Mouse (Mus musculus) limb, embryonic 11.5 days (tissue): ENCODE data around the gene Sulf2. TPM values are rescaled to one million over a fixed set of nuclear protein-coding genes. Genes with fewer than 3 reads are reported as not detected.

Experiments
- ATAC-seq: fragments of 200-750 bp; cut with Nextera tagmentation; 2 replicates; pipeline ENCODE4 v1.8.0; 2017; ENCODE audit warnings: low read depth; ENCODE audit not compliant: insufficient number of reproducible peaks, low FRiP score, low TSS enrichment
- DNase-seq: peaks from one replicate; pipeline ENCODE4 v3.0.0-alpha.2; 2015; ENCODE audit warnings: low spot score
- H3K27ac ChIP-seq: fragments of 300-500 bp; sonication (generic); replicated peaks from 2 replicates; pipeline ENCODE4 v1.5.1; 2014; ENCODE audit warnings: low read depth, mild to moderate bottlenecking, low read length
- H3K27me3 ChIP-seq: fragments of 300-500 bp; sonication (generic); 2 replicates; pipeline ENCODE4 v1.6.1; 2014; ENCODE audit warnings: mild to moderate bottlenecking, low read length, mixed read lengths; ENCODE audit not compliant: control insufficient read depth, insufficient read depth
- H3K36me3 ChIP-seq: fragments of 300-500 bp; sonication (generic); 2 replicates; pipeline ENCODE4 v1.6.1; 2014; ENCODE audit warnings: mild to moderate bottlenecking, low read length, moderate library complexity, mixed read lengths; ENCODE audit not compliant: control insufficient read depth, insufficient read depth
- H3K4me1 ChIP-seq: fragments of 300-500 bp; sonication (generic); 2 replicates; pipeline ENCODE4 v1.6.1; 2014; ENCODE audit warnings: low read length, mixed read lengths; ENCODE audit not compliant: control insufficient read depth, insufficient read depth
- H3K4me2 ChIP-seq: fragments of 300-500 bp; sonication (generic); 2 replicates; pipeline ENCODE4 v1.6.1; 2014; ENCODE audit warnings: low read depth, mild to moderate bottlenecking, moderate library complexity; ENCODE audit not compliant: severe bottlenecking
- H3K4me3 ChIP-seq: fragments of 300-500 bp; sonication (generic); 2 replicates; pipeline ENCODE4 v1.5.1; 2014; ENCODE audit warnings: low read depth, low read length
- H3K9ac ChIP-seq: fragments of 300-500 bp; sonication (generic); 2 replicates; pipeline ENCODE4 v1.6.1; 2014; ENCODE audit warnings: mild to moderate bottlenecking, low read length
- H3K9me3 ChIP-seq: fragments of 300-500 bp; sonication (generic); 2 replicates; pipeline ENCODE4 v1.6.1; 2016; ENCODE audit warnings: low read length; ENCODE audit not compliant: control insufficient read depth
- WGBS: fragments of 180-500 bp; shearing (Covaris S2); extraction: QIAGEN DNeasy Blood & Tissue Kit; methylation state at CpG from one replicate; pipeline ENCODE4 v1.1.7; 2014; 5-methylcytosine and 5-hydroxymethylcytosine counted together
- polyA plus RNA-seq: library from polyadenylated mRNA; unstranded; fragments of >200 nt; fragmentation: Nextera tagmentation; extraction: Ambion mirVana; gene quantifications from 2 replicates; pipeline ENCODE4 v1.2.1, GENCODE M21; 2014

Sulf2 gene
- polyA plus RNA-seq, 1 experiment from 2014 or later = 193 TPM

DNA sequence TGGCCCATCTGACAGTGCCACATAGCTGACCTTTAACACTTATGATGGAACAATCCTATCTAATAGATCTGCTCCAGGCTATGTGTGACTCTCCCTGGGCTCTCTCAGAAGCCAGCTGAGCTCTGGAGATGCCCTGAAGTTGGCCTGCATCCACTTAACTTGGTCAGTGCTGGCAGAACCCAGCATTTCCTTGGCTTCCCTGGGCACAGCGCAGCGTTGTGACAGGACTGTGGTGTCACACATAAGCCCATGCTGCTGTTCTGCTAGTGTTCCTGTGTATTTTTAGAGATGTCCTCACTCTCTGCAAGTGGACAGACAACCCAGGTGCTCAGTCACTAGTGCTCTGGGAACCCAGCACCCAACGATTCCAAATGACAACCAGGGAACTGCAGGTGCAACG lies 26.7 kb downstream of the Sulf2 start:
- ATAC-seq (no peak), DNase-seq (no peak)
- Histone ChIP-seq H3K9ac (no peak overlapping the region), H3K9me3 (no peaks in the 10 kb centered on the region), H3K4me2 (no peak overlapping the region), H3K27me3 (no peaks in the 10 kb centered on the region), H3K36me3 (peaks cover 30% of the 10 kb centered on the region), H3K4me1 (peaks cover 3% of the 10 kb centered on the region; the same call in 1 of the 2 replicates), H3K4me3 (no peak overlapping the region), H3K27ac (no peak overlapping the region)
- 97% methylated on average over 4 of the region's 4 CpGs for WGBS

DNA sequence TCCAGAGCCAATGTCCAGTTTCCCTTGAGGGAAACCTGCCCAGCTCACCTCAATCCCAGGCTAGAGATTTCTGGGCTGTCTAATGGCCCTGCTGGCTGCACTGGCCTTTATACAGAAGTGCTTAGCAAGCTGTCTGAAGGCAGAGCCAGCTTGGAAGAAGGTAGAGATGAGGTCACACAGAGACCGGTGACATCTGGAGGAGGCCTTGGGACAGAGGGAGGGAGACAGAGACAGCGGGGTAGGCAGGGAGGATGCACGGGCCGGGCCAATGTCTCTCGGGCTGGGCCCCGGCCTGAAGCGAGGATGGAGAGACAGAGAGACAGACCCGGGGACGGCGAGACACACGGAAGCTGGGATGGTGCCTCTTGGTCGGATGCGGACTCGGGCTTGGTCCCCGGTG lies 27.4 kb downstream of the Sulf2 start:
- Histone ChIP-seq H3K27ac (no peak overlapping the region), H3K4me2 (no peak overlapping the region), H3K36me3 (peaks cover 31% of the 10 kb centered on the region), H3K4me3 (no peak overlapping the region), H3K9ac (no peak overlapping the region), H3K4me1 (peaks cover 3% of the 10 kb centered on the region; the same call in 1 of the 2 replicates), H3K9me3 (no peaks in the 10 kb centered on the region), H3K27me3 (no peaks in the 10 kb centered on the region)
- DNase-seq = no peak
- no peak for ATAC-seq
- 93% methylated on average over 15 of the region's 15 CpGs for WGBS

DNA sequence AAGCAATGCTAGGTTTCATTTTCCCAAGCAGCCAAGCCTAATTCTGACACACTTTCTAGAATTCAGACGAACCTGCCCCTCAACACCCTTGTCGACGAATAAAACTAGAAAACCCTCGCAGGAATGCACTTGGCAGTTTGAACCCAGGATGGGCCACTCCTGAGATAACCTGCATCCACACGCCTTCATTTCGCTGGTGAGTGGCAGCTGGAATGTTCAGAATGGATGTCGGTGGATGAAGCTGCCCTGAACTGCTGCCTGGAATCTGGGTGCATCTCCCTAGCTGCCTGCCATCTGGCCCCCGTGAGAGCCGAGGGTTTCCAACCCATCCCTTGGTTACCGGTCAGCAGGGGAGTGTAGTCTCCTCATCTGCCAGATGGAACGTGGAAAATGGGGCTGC lies 29.1 kb downstream of the Sulf2 start:
- peaks cover 3% of the 10 kb centered on the region; the same call in 1 of the 2 replicates for H3K4me1 ChIP-seq
- peaks cover 23% of the 10 kb centered on the region for H3K36me3 ChIP-seq
- no peaks in the 10 kb centered on the region for H3K9me3 ChIP-seq
- H3K9ac ChIP-seq = no peak overlapping the region
- no peak for DNase-seq
- H3K27me3 ChIP-seq = no peaks in the 10 kb centered on the region
- no peak overlapping the region for H3K4me2 ChIP-seq
- WGBS = 80% methylated on average over 11 of the region's 11 CpGs
- H3K27ac ChIP-seq = no peak overlapping the region
- ATAC-seq = no peak
- H3K4me3 ChIP-seq = no peak overlapping the region

DNA sequence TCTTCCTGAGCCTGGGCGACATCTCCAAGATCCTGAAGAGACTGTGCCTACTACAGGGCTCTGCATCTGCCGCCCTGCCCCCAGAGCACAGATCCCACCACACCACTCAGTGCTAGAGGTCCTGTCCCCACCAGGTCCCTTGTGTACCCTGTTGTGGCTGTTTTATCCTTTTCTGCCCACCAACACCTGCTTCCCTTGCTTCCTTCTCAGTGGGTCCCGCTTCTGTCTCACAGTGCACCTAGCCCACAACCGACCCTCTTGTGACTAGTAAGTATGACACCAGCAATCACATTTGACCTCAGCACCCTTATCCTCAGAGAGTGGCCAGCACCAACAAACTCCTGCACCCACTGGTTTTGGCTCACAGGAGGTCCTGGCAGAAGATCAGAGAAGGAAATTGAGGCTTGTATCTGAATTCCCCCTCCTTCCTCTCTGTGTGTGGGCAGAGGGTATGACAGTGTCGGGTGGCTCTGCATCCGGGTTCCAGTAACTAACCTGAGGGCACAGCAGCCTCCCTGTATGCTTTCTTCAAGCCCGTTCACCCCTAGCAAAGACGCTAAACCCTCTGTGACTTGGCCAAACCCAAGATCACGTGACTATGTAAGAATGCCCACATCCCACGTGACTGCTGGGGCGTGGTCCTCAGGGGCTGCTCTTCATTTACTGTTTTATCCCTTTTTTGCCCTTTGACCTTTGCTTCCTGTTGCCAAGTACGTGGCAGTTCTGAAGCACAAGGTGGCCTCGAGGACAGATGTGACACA lies 29.8 kb downstream of the Sulf2 start:
- Histone ChIP-seq H3K27me3 (no peaks in the 10 kb centered on the region), H3K4me2 (no peak overlapping the region), H3K9me3 (no peaks in the 10 kb centered on the region), H3K27ac (no peak overlapping the region), H3K4me3 (no peak overlapping the region), H3K36me3 (peaks cover 23% of the 10 kb centered on the region), H3K9ac (no peak overlapping the region), H3K4me1 (peaks cover 3% of the 10 kb centered on the region; the same call in 1 of the 2 replicates)
- WGBS = 65% methylated on average over 13 of the region's 13 CpGs
- DNase-seq (no peak), ATAC-seq (no peak)

DNA sequence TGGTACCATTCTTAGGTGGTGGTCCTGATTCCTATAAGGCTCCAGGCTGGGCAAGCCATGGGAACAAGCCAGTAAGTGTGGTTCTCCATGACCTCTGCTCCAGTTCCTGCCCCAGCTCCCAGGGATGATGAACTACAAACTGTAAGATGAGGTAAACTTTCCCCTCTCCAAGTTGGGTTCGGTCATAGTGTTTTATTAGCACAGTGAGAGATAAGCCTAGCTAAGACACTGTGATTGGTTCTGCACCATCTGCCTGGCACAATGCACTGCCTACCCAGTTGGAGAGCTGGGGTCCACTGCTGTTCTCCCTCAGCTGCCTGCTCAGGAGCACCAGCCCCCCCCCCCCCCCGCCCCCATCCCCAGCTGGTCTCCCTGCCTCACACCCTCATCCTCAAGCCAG lies 30.4 kb downstream of the Sulf2 start:
- DNase-seq (no peak), ATAC-seq (no peak)
- H3K4me1 ChIP-seq = peaks cover 3% of the 10 kb centered on the region; the same call in 1 of the 2 replicates
- no peaks in the 10 kb centered on the region for H3K27me3 ChIP-seq
- no peak overlapping the region for H3K4me2 ChIP-seq
- H3K4me3 ChIP-seq = no peak overlapping the region
- no peak overlapping the region for H3K9ac ChIP-seq
- no peak overlapping the region for H3K27ac ChIP-seq
- 74% methylated on average over 1 of the region's 2 CpGs for WGBS
- H3K36me3 ChIP-seq = peaks cover 19% of the 10 kb centered on the region
- no peaks in the 10 kb centered on the region for H3K9me3 ChIP-seq

DNA sequence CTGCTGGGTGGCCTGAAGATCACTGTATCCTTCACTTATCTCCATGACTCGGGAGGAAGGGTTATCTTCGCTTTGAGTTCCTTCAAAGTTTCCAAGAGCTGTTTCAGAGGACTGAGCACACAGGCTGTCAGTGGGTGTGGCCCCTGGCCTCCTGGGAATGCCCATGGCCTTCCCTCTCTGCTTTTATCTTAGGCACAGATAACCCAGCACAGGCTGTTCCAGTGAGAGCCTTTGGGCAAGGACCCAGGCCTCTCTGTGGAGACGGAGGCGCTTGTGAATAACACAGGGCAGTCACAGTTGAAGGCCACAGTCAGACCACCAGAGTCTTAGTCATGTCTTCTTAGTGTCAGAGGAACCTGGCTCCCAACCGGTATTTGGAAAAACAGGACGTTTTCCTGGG lies 32.7 kb downstream of the Sulf2 start:
- DNase-seq (no peak), ATAC-seq (no peak)
- Histone ChIP-seq H3K4me2 (no peak overlapping the region), H3K4me3 (no peak overlapping the region), H3K36me3 (peaks cover 15% of the 10 kb centered on the region), H3K27me3 (no peaks in the 10 kb centered on the region), H3K27ac (no peak overlapping the region), H3K4me1 (peaks cover 3% of the 10 kb centered on the region; the same call in 1 of the 2 replicates), H3K9ac (no peak overlapping the region), H3K9me3 (no peaks in the 10 kb centered on the region)
- 93% methylated on average over 6 of the region's 6 CpGs for WGBS

DNA sequence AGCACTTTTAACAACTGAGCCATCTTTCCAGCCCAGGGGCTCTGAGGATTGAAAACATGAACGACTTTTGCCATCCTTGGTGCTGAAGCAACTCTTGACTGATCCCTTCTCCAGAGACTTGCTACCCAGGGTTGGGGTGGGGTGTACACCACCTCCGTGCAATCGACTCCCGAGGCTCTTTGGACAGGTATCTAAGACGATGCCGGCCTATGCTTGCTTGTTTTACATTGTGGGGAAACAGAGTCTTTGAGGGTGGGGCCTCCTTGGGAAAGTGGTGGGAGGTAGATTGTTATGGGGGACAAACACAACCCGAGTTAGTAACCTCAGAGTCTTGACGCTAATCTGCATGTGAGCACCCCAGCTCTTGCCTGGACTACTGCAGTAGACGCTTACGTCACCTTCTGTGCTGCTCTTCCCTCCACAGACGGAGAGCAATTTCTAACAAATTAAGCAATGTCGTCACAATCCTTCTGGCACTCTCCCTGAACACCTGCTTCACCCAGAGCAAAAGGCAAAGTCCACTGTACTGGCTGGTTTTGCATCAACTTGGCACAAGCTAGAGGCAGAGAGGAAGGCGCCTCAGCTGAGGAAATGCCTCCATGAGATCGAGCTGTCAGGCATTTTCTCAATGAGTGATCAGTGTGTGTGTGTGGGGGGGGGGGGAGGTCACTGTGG lies 33.6 kb downstream of the Sulf2 start:
- H3K4me1 ChIP-seq = peaks cover 3% of the 10 kb centered on the region; the same call in 1 of the 2 replicates
- no peak for ATAC-seq
- peaks cover 16% of the 10 kb centered on the region for H3K36me3 ChIP-seq

DNA sequence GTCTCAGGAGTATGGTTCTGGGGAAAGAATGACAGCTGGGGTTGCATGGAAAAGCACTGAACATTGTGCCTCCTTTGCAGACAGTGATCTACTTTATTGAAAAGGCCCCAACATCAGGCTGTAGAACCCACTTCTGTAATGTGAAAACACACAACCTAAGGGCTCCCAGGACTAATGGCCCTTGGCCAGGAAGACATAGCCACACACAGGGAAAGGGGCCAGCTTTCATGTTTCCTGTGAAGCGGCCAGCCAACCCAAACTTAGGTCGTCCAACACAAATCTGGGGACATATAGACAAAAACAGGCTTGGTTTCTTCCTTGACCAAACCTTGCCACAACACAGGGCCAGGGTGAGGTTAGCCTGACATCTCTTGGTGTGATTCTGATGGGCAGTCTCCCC lies 35.5 kb downstream of the Sulf2 start:
- H3K27me3 ChIP-seq = no peaks in the 10 kb centered on the region
- H3K4me2 ChIP-seq = no peak overlapping the region
- peaks cover 23% of the 10 kb centered on the region for H3K36me3 ChIP-seq
- DNase-seq (no peak), ATAC-seq (no peak)
- H3K9me3 ChIP-seq = no peaks in the 10 kb centered on the region
- no peaks in the 10 kb centered on the region for H3K4me1 ChIP-seq
- H3K9ac ChIP-seq = no peak overlapping the region
- no peak overlapping the region for H3K4me3 ChIP-seq
- no peak overlapping the region for H3K27ac ChIP-seq
- 89% methylated on average over 2 of the region's 2 CpGs for WGBS

More for the DNA sequence above, 33.6 kb downstream of the Sulf2 start:
- DNase-seq = no peak
- Histone ChIP-seq H3K4me2 (no peak overlapping the region), H3K9me3 (no peaks in the 10 kb centered on the region), H3K27me3 (no peaks in the 10 kb centered on the region), H3K27ac (no peak overlapping the region), H3K9ac (no peak overlapping the region), H3K4me3 (no peak overlapping the region)
- WGBS = 85% methylated on average over 14 of the region's 14 CpGs
